Mouse (Mus musculus) cerebellum, adult 2 months (tissue): ENCODE measurements around the gene Mtmr6.

Source experiments
- CTCF ChIP-seq: fragments of 200-500 bp; IDR thresholded peaks from 2 replicates; pipeline ENCODE4 v1.5.1; 2011; ENCODE audit warnings: low read depth, mild to moderate bottlenecking, control low read depth, low read length, moderate library complexity, borderline replicate concordance; ENCODE audit not compliant: insufficient read depth
- POLR2A ChIP-seq: fragments of 200-500 bp; IDR thresholded peaks from 2 replicates; pipeline ENCODE4 v1.6.1; 2011; ENCODE audit warnings: low read length, control low read depth, borderline replicate concordance; ENCODE audit not compliant: insufficient read depth

DNA sequence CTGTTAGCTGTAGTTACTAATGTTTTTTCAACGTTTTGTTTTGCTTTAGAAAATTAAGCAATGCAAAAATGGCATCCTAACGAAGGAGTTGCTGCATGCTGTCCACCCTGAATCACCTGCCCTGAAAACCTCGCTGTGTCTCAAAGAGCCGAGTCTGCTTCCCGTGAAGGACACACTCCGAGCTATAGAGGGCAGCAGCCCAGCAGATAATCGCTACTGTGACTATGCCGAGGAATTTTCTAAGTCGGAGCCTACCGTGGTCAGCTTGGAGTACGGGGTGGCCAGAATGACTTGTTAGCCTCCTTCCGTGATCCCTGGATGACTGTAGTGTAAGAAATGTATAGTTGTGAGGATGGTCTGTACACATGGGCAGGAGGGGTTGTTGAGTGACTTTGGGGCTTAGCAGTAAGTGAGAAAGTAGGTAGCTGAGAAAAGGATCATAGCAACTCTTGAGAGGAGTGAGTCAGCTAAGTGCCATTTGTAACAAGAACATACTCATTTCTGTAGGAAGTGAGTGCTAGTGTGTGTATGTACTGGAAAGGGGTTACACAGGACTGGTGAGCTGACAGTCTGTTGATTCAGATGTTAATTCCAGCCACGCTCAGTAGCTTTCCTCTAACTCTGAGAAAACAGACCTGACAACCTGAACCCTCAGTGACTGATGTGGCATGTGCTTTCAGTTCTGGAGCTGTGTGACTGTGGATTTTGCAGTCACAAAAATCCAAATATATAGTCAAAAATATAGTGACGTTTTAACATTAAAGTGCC lies 35.4 kb downstream of the Mtmr6 start:
- TF ChIP-seq POLR2A, result no peak
- TF ChIP-seq CTCF, result peak; percentile 72
